ENCODE assay signal across 8 mouse cellular contexts in the genomic region with DNA sequence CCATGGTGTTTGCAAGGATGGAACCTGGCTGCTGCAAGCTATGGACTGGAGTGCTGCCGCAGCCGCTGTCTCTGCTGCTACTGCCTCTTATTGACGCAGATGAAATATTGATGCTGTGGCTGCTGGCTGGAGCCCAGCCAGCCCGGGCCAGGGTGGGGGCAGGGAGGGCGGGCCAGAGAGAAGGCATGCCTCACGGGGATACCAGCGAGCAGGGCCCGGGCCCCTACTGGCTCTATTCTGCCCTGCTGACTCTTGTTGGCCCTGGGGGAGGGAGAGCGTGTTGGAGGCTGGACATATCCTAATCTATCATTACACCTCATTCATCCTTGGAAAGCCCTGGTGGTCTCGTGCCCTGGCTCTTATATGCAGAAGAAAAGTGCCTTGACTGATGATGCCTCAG. TPM values are rescaled to one million over a fixed set of nuclear protein-coding genes. Genes with fewer than 3 reads are reported as not detected.
A peak's percentile ranks its signal among the peaks of the same experiment; 100 is the strongest.
DNase-seq lines count a peak whose midpoint lies in the region; ATAC-seq lines count a peak whose summit lies in the region.

A gene (minus strand): TSS at position 213 of the 400 bp plus-strand sequence.

- WGBS in heart, embryonic 15.5 days, result 37% methylated on average over 10 of the region's 10 CpGs

- H3K4me3 ChIP-seq in heart, embryonic 15.5 days, result peak within 1 kb of the TSS; percentile 41

- H3K9ac ChIP-seq in heart, embryonic 15.5 days, result 0 out of 2 replicates have a peak within 1 kb of the TSS, but pooled peaks have one; percentile 36

- H3K9me3 ChIP-seq in heart, embryonic 15.5 days (replicated peaks), result no peaks in the 10 kb centered on the region

- no peak for DNase-seq in gastrocnemius, postnatal 10 days
- DNase-seq in gastrocnemius, adult 8-10 months (ENCODE audit: low spot score in 2 of 2), result no peak
- peak; percentile 55 for DNase-seq in MN1 (ENCODE audit: low spot score)
- peak; percentile 63 for DNase-seq in mesoderm, embryonic 11.5 days (ENCODE audit: low read depth, low spot score)
- no peak for DNase-seq in urinary bladder, postnatal 25 days (ENCODE audit: low spot score)

- no peaks in the 10 kb centered on the region for H3K27me3 ChIP-seq in heart, embryonic 15.5 days

- H3K36me3 ChIP-seq in heart, embryonic 15.5 days, result no peaks in the 10 kb centered on the region

- peaks cover 28% of the 10 kb centered on the region for H3K4me1 ChIP-seq in heart, embryonic 15.5 days (replicated peaks)

- peak within 1 kb of the TSS; percentile 84 for H3K27ac ChIP-seq in heart, embryonic 15.5 days

- ATAC-seq in heart, embryonic 15.5 days (replicated peaks; ENCODE audit: insufficient number of reproducible peaks, insufficient read depth, low FRiP score, low read depth), result no peak
- no peak for ATAC-seq in erythroblast, adult 5-6 weeks (replicated peaks; ENCODE audit: low FRiP score, poor library complexity, severe bottlenecking)
- no peak for ATAC-seq in megakaryocyte, adult 5-6 weeks (ENCODE audit: poor library complexity, severe bottlenecking)

- H3K4me2 ChIP-seq in heart, embryonic 15.5 days, result peak within 1 kb of the TSS; percentile 53

RNA-seq across cellular contexts. Expression of the gene that starts here (rescaled TPM):
- total RNA-seq in gastrocnemius, postnatal 10 days (2021), result 10 to 100 TPM; 10.2 to 16.9 TPM
- 10 to 100 TPM in 2 of 4 experiments, 1 to 10 TPM in 2; 4.1 to 24.4 (median 9.9) TPM for total RNA-seq in gastrocnemius, adult 8-10 months (2022)
- 1.7 and 9.5 TPM in 2 replicates for polyA plus RNA-seq in heart, embryonic 15.5 days (2015; fragmentation: Nextera tagmentation; extraction: Ambion mirVana)
- total RNA-seq in erythroblast, adult 5-6 weeks (2015; ENCODE audit: low replicate concordance), result not detected in 2 replicates
- not detected in 2 replicates for total RNA-seq in erythroblast, adult 5-6 weeks (2017; ENCODE audit: low replicate concordance)
- total RNA-seq in megakaryocyte, adult 5-6 weeks (2015), result not detected in 2 replicates
- not detected in 2 replicates for total RNA-seq in megakaryocyte, adult 5-6 weeks (2017)

Comparison
In these comparisons a context has a peak if more than half of its experiments do, and no peak if none do; other contexts are left out.
1. RNA of the gene that starts here (total RNA-seq): 10.2 to 16.9 TPM in gastrocnemius, postnatal 10 days and 4.1 to 24.4 TPM in gastrocnemius, adult 8-10 months; not detected in erythroblast, adult 5-6 weeks and not detected in megakaryocyte, adult 5-6 weeks; every median in the first group is over 4 times any median in the second.
2. DNase-seq: peak in MN1 (single experiment) and mesoderm, embryonic 11.5 days (single experiment); none in gastrocnemius, postnatal 10 days (single experiment), gastrocnemius, adult 8-10 months (0 of 2) and urinary bladder, postnatal 25 days (single experiment).